Mouse (Mus musculus) hindbrain, embryonic 11.5 days (tissue): Measurements from ENCODE around the gene Apoc3. TPM values are rescaled to one million over a fixed set of nuclear protein-coding genes. Genes with fewer than 3 reads are reported as not detected.

ENCODE experiments used
- polyA plus RNA-seq: library from polyadenylated mRNA; unstranded; fragments of >200 nt; fragmentation: Nextera tagmentation; extraction: Ambion mirVana; gene quantifications from 2 replicates; pipeline ENCODE4 v1.2.1, GENCODE M21; 2014

Gene Apoc3
- polyA plus RNA-seq, 1 experiment from 2014 or later = not detected

Other genes starting within 250 kb of the Apoc3 start
- gene Pafah1b2, start 222.9 kb downstream of the Apoc3 start, polyA plus RNA-seq = 282 and 301 TPM in 2 replicates
- gene Sik3, start 222.8 kb downstream of the Apoc3 start, polyA plus RNA-seq = 9.0 and 10.1 TPM in 2 replicates
- 0.43 and 1.5 TPM in 2 replicates for gene Apoa1, start 7.1 kb downstream of the Apoc3 start, polyA plus RNA-seq
- not detected in 2 replicates for gene Apoa4, start 5.1 kb upstream of the Apoc3 start, polyA plus RNA-seq
- not detected in 2 replicates for gene Apoa5, start 33.0 kb upstream of the Apoc3 start, polyA plus RNA-seq
- gene Zpr1, start 37.4 kb upstream of the Apoc3 start, polyA plus RNA-seq = 65.7 and 69.6 TPM in 2 replicates
- gene Bud13, start 47.4 kb upstream of the Apoc3 start, polyA plus RNA-seq = 22.4 and 25.0 TPM in 2 replicates
- 0.15 TPM in 1 of 2 replicates, not detected in the other for gene 4931429L15Rik, start 84.3 kb upstream of the Apoc3 start, polyA plus RNA-seq